Mouse (Mus musculus): ENCODE data around the gene Ovol2.
A peak's percentile ranks its signal among the peaks of the same experiment; 100 is the strongest.

The Ovol2 gene

GRCm38 (mm10) chr2:144310273-144310672 lies 21.7 kb downstream of the Ovol2 start:
- no peak for DNase-seq

- DNase-seq = no peak
Measured at GRCm38 (mm10) chr2:144308561-144308960, 23.4 kb downstream of the Ovol2 start.

- no peak for DNase-seq
Measured at GRCm38 (mm10) chr2:144305721-144306294, 26.1 kb downstream of the Ovol2 start.

- no peak for DNase-seq
Measured at GRCm38 (mm10) chr2:144301101-144301500, 30.8 kb downstream of the Ovol2 start.

- DNase-seq = no peak
Measured at GRCm38 (mm10) chr2:144299749-144300669, 31.9 kb downstream of the Ovol2 start.

- no peak for DNase-seq
Measured at GRCm38 (mm10) chr2:144295145-144295735, 36.7 kb downstream of the Ovol2 start.

GRCm38 (mm10) chr2:144291600-144292305 lies 40.2 kb downstream of the Ovol2 start:
- no peak for DNase-seq

- no peak for DNase-seq
Measured at GRCm38 (mm10) chr2:144290321-144290720, 41.6 kb downstream of the Ovol2 start.

- DNase-seq = no peak
Measured at GRCm38 (mm10) chr2:144281417-144281816, 50.5 kb downstream of the Ovol2 start.

- DNase-seq = no peak
Measured at GRCm38 (mm10) chr2:144280568-144280967, 51.4 kb downstream of the Ovol2 start.

GRCm38 (mm10) chr2:144279742-144280141 lies 52.2 kb downstream of the Ovol2 start:
- no peak for DNase-seq

GRCm38 (mm10) chr2:144276885-144277284 lies 55.1 kb downstream of the Ovol2 start:
- DNase-seq = no peak

GRCm38 (mm10) chr2:144274741-144275140 lies 57.2 kb downstream of the Ovol2 start:
- DNase-seq = no peak

GRCm38 (mm10) chr2:144272088-144272487 lies 59.9 kb downstream of the Ovol2 start:
- DNase-seq = no peak

- DNase-seq = peak; percentile 94
Measured at GRCm38 (mm10) chr2:144270507-144271420, 61.2 kb downstream of the Ovol2 start, which contains the start of the genes Mgme1 and Snx5. Gene Mgme1, plus strand, starts transcription at chr2:144270663. Gene Snx5, minus strand, starts transcription at chr2:144270906.

- DNase-seq = no peak
Measured at GRCm38 (mm10) chr2:144269679-144270475, 62.1 kb downstream of the Ovol2 start.

GRCm38 (mm10) chr2:144269306-144269650 lies 62.7 kb downstream of the Ovol2 start:
- peak; percentile 51 for DNase-seq

GRCm38 (mm10) chr2:144268446-144269305 lies 63.3 kb downstream of the Ovol2 start:
- DNase-seq = no peak

- DNase-seq = no peak
Measured at GRCm38 (mm10) chr2:144267731-144268015, 64.3 kb downstream of the Ovol2 start.

GRCm38 (mm10) chr2:144267004-144267730 lies 64.8 kb downstream of the Ovol2 start:
- DNase-seq = no peak

Measured in liver (tissue).